Mouse (Mus musculus): ENCODE data around the gene Tmem102.

The Tmem102 gene

GRCm38 (mm10) chr11:69757303-69758089 lies 47.9 kb downstream of the Tmem102 start:
- DNase-seq (ENCODE audit: low spot score) = no peak

GRCm38 (mm10) chr11:69754701-69755100 lies 50.7 kb downstream of the Tmem102 start:
- no peak for DNase-seq (ENCODE audit: low spot score)

GRCm38 (mm10) chr11:69754233-69754632 lies 51.2 kb downstream of the Tmem102 start:
- no peak for DNase-seq (ENCODE audit: low spot score)
